Mouse (Mus musculus): ENCODE data around the gene Cfdp1. TPM values are rescaled to one million over a fixed set of nuclear protein-coding genes. Genes with fewer than 3 reads are reported as not detected.

Gene Cfdp1
- total RNA-seq, 1 experiment: 190 TPM

DNA sequence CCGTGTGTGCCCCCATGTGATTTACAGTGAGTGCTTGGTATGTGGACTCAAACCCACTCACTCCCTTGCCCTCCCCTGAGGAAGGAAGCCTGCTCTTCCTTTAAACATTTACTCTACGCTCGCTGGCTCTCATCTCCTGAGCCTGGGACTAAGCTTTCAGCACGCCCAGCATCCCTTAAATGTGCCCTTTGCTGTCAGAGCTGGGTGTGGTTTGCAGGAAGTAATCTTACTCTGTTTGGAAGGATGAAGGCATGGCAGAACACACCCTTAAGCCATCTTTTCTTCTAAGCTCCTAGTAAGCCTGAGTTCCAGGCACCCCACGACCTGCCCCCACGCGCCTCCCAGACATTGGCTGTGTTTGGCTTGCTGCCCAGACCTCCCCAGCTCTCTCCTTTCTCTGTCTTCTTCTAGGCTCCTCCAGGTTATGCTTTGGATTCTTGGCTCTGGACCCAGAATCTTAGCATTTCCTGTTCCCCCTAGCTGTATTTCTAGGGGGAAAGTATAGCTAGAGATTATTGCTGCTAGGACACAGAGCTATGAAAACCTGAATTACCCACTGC lies 34.1 kb upstream of the Cfdp1 start:
- in situ Hi-C loops (cut with MboI; ENCODE audit: low sequenced_read_pairs in 2 of 2, unreplicated experiment in 2 of 2): no loop called here

DNA sequence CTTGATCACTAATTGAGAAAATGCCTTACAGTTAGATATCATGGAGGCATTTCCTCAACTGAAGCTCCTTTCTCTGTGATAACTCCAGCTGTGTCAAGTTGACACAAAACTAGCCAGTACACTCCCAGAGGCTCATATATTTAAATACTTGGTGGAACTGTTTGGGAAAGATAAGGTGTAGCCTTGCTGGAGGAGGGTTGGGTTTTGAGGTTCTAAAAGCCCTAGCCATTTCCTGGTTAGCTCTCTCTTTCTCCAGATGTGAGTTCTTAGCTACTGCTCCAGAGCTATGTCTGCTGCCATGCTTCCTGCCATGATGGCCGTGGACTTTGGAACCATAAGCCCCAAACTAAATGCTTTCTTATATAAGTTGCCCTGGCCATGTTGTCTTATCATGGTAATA lies 33.4 kb upstream of the Cfdp1 start:
- peaks cover 9% of the 10 kb centered on the region in 2 experiments; a peak in 3 of 4 replicates for H3K4me1 ChIP-seq (ENCODE audit: control insufficient read depth in 2 of 2, insufficient read depth in 2 of 2, low read length in 2 of 2, poor library complexity in 1 of 2)

More for the DNA sequence above, 34.1 kb upstream of the Cfdp1 start:
- no peak overlapping the region for H3K4me3 ChIP-seq (ENCODE audit: insufficient read depth in 1 of 2, low read depth in 1 of 2, low read length in 2 of 2, poor library complexity in 1 of 2, severe bottlenecking in 1 of 2)
- TF ChIP-seq ZNF384 (IDR thresholded peaks at IDR 0.05; ENCODE audit: low read depth, low read length): no peak
- TF ChIP-seq HCFC1 (IDR thresholded peaks at IDR 0.05; ENCODE audit: borderline replicate concordance, insufficient read depth, low read length): no peak
- TF ChIP-seq CHD2 (IDR thresholded peaks at IDR 0.05; ENCODE audit: low read depth, low read length): no peak
- TF ChIP-seq MAFK (IDR thresholded peaks at IDR 0.05; ENCODE audit: insufficient read depth, low read depth, low read length): no peak
- TF ChIP-seq ZC3H11A (IDR thresholded peaks at IDR 0.05; ENCODE audit: borderline replicate concordance, low read depth, low read length): no peak
- no peak overlapping the region for H3K27ac ChIP-seq (ENCODE audit: insufficient read depth, low read depth, low read length, poor library complexity, severe bottlenecking)
- no peak overlapping the region for H3K9ac ChIP-seq (ENCODE audit: insufficient read depth, low read depth, low read length, poor library complexity, severe bottlenecking)
- peaks cover 9 to 11% of the 10 kb centered on the region in 2 experiments; a peak in 3 of 4 replicates for H3K4me1 ChIP-seq (ENCODE audit: control insufficient read depth in 2 of 2, insufficient read depth in 2 of 2, low read length in 2 of 2, poor library complexity in 1 of 2)
- no peaks in the 10 kb centered on the region for H3K36me3 ChIP-seq (ENCODE audit: control insufficient read depth, insufficient read depth, low read length, poor library complexity, severe bottlenecking)
- no peaks in the 10 kb centered on the region for H3K9me3 ChIP-seq (ENCODE audit: control insufficient read depth, insufficient read depth, low read depth, low read length)
- no peak for DNase-seq (ENCODE audit: low read depth, low spot score)

DNA sequence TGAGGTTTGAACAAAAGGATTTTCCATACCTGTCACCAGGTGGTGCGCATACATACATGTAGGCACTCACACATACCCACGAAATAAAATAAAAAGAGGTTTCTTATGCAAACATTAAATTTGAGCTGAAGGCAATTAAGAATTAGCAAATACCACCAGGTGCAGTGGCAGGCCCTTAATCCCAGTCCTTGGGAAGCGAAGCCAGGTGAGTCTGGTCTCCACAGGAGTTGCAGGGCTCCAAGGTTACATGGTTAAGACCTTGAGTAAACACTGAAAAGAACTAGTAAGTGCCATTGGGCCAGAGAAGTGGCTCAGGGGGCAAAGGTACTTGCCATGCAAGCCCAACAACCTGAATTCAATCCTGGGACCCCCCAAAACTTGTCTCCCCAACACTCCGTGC lies 29.5 kb upstream of the Cfdp1 start:
- no peak overlapping the region for H3K4me3 ChIP-seq (ENCODE audit: insufficient read depth in 1 of 2, low read depth in 1 of 2, low read length in 2 of 2, poor library complexity in 1 of 2, severe bottlenecking in 1 of 2)
- DNase-seq (ENCODE audit: low read depth, low spot score): no peak
- no peak for TF ChIP-seq CHD2 (IDR thresholded peaks at IDR 0.05; ENCODE audit: low read depth, low read length)
- TF ChIP-seq MAFK (IDR thresholded peaks at IDR 0.05; ENCODE audit: insufficient read depth, low read depth, low read length): no peak
- no peak for TF ChIP-seq ZNF384 (IDR thresholded peaks at IDR 0.05; ENCODE audit: low read depth, low read length)
- no peak for TF ChIP-seq ZC3H11A (IDR thresholded peaks at IDR 0.05; ENCODE audit: borderline replicate concordance, low read depth, low read length)
- TF ChIP-seq HCFC1 (IDR thresholded peaks at IDR 0.05; ENCODE audit: borderline replicate concordance, insufficient read depth, low read length): no peak
- H3K36me3 ChIP-seq (ENCODE audit: control insufficient read depth, insufficient read depth, low read length, poor library complexity, severe bottlenecking): no peaks in the 10 kb centered on the region
- H3K27ac ChIP-seq (ENCODE audit: insufficient read depth, low read depth, low read length, poor library complexity, severe bottlenecking): no peak overlapping the region
- no peaks in the 10 kb centered on the region for H3K9me3 ChIP-seq (ENCODE audit: control insufficient read depth, insufficient read depth, low read depth, low read length)
- H3K9ac ChIP-seq (ENCODE audit: insufficient read depth, low read depth, low read length, poor library complexity, severe bottlenecking): no peak overlapping the region
- peaks cover 2% of the 10 kb centered on the region in 2 experiments; a peak in 2 of 4 replicates for H3K4me1 ChIP-seq (ENCODE audit: control insufficient read depth in 2 of 2, insufficient read depth in 2 of 2, low read length in 2 of 2, poor library complexity in 1 of 2)
- in situ Hi-C loops (cut with MboI; ENCODE audit: low sequenced_read_pairs in 2 of 2, unreplicated experiment in 2 of 2): no loop called here

More for the DNA sequence above, 33.4 kb upstream of the Cfdp1 start:
- Histone ChIP-seq H3K9ac (ENCODE audit: insufficient read depth, low read depth, low read length, poor library complexity, severe bottlenecking) (no peak overlapping the region), H3K4me3 (ENCODE audit: insufficient read depth in 1 of 2, low read depth in 1 of 2, low read length in 2 of 2, poor library complexity in 1 of 2, severe bottlenecking in 1 of 2) (no peak overlapping the region), H3K9me3 (ENCODE audit: control insufficient read depth, insufficient read depth, low read depth, low read length) (no peaks in the 10 kb centered on the region), H3K27ac (ENCODE audit: insufficient read depth, low read depth, low read length, poor library complexity, severe bottlenecking) (no peak overlapping the region), H3K36me3 (ENCODE audit: control insufficient read depth, insufficient read depth, low read length, poor library complexity, severe bottlenecking) (no peaks in the 10 kb centered on the region)
- in situ Hi-C loops (cut with MboI; ENCODE audit: low sequenced_read_pairs in 2 of 2, unreplicated experiment in 2 of 2): no loop called here
- TF ChIP-seq ZNF384 (IDR thresholded peaks at IDR 0.05; ENCODE audit: low read depth, low read length) (no peak), MAFK (IDR thresholded peaks at IDR 0.05; ENCODE audit: insufficient read depth, low read depth, low read length) (no peak), HCFC1 (IDR thresholded peaks at IDR 0.05; ENCODE audit: borderline replicate concordance, insufficient read depth, low read length) (no peak), CHD2 (IDR thresholded peaks at IDR 0.05; ENCODE audit: low read depth, low read length) (no peak), ZC3H11A (IDR thresholded peaks at IDR 0.05; ENCODE audit: borderline replicate concordance, low read depth, low read length) (no peak)
- DNase-seq (ENCODE audit: low read depth, low spot score): no peak

DNA sequence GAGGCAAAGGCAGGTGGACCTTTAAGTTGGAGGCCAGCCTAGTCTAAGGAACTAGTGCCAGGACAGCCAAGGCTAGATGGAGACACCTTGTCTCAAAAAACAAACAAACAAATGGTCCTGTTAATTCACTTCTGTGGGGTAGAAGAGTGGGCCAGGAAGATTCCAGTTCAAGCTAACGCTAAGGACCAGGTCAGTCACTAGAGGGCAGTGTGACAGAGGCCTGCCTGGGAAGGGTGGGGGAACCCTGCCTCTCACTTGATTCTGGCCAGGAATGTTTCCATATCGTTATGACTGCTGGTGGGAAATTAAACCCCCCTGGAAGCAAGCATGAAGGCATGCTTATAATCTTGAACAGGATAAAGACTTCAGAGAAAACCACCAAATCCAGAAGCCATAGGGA lies 27.5 kb upstream of the Cfdp1 start:
- no peaks in the 10 kb centered on the region for H3K36me3 ChIP-seq (ENCODE audit: control insufficient read depth, insufficient read depth, low read length, poor library complexity, severe bottlenecking)
- peaks cover 0 to 2% of the 10 kb centered on the region in 2 experiments; a peak in 1 of 4 replicates for H3K4me1 ChIP-seq (ENCODE audit: control insufficient read depth in 2 of 2, insufficient read depth in 2 of 2, low read length in 2 of 2, poor library complexity in 1 of 2)
- DNase-seq (ENCODE audit: low read depth, low spot score): peak; percentile 47
- H3K9ac ChIP-seq (ENCODE audit: insufficient read depth, low read depth, low read length, poor library complexity, severe bottlenecking): no peak overlapping the region
- in situ Hi-C loops (cut with MboI; ENCODE audit: low sequenced_read_pairs in 2 of 2, unreplicated experiment in 2 of 2): no loop called here
- TF ChIP-seq MAFK (IDR thresholded peaks at IDR 0.05; ENCODE audit: insufficient read depth, low read depth, low read length) (no peak), HCFC1 (IDR thresholded peaks at IDR 0.05; ENCODE audit: borderline replicate concordance, insufficient read depth, low read length) (no peak), ZC3H11A (IDR thresholded peaks at IDR 0.05; ENCODE audit: borderline replicate concordance, low read depth, low read length) (no peak), ZNF384 (IDR thresholded peaks at IDR 0.05; ENCODE audit: low read depth, low read length) (no peak), CHD2 (IDR thresholded peaks at IDR 0.05; ENCODE audit: low read depth, low read length) (no peak)
- H3K27ac ChIP-seq (ENCODE audit: insufficient read depth, low read depth, low read length, poor library complexity, severe bottlenecking): no peak overlapping the region
- H3K4me3 ChIP-seq (ENCODE audit: insufficient read depth in 1 of 2, low read depth in 1 of 2, low read length in 2 of 2, poor library complexity in 1 of 2, severe bottlenecking in 1 of 2): no peak overlapping the region
- no peaks in the 10 kb centered on the region for H3K9me3 ChIP-seq (ENCODE audit: control insufficient read depth, insufficient read depth, low read depth, low read length)
